In the genomic region with DNA sequence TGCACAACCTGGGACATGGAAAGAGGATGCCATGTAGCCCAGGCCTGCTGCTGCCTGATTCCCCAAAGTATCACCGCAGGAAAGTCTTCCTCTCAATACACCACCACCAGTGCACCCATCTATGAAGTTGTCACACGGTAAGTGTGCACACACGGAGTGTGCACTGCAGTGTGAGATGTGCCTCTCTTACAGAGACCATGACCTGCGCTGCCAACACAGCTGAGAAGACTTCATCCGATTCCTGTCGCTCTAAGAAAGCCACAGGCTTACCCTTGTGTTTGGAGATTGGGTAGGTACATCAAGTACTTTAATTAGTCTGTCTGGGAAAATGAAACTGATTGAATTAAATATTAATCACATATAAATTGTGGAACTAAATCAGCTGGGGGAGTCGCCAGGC, we compare ENCODE assay signal across 22 mouse cellular contexts.
DNase-seq lines count a peak whose midpoint lies in the region; ATAC-seq lines count a peak whose summit lies in the region.
"Had no signal": no experiment of that assay in that cellular context is flagged by ENCODE, and none has a peak within 500 bp of the region (broad histone marks: within the 10 kb centered on the region; RNA-seq: fewer than 3 reads in every experiment).

No protein-coding gene starts in this region.

- DNase-seq in forebrain, embryonic 10.5 days (ENCODE audit: extremely low spot score, low spot score), result no peak
- DNase-seq in hindbrain, embryonic 14.5 days (ENCODE audit: low spot score), result no peak
- DNase-seq: adrenal gland, adult 8-10 months; adrenal gland, postnatal 14 days; adrenal gland, postnatal 36 days; B cell, adult 2 months; cerebellum, adult 11-12 months; cerebellum, adult 2 months; cerebellum, adult 9-10 months; cerebellum, postnatal 10 days; cerebellum, postnatal 25 days had no signal

- no peaks in the 10 kb centered on the region for H3K36me3 ChIP-seq in forebrain, embryonic 13.5 days (ENCODE audit: poor library complexity, severe bottlenecking)
- H3K36me3 ChIP-seq in forebrain, embryonic 12.5 days (replicated peaks), result no peaks in the 10 kb centered on the region
- H3K36me3 ChIP-seq in forebrain, embryonic 15.5 days, result no peaks in the 10 kb centered on the region
- H3K36me3 ChIP-seq in forebrain, embryonic 10.5 days (replicated peaks), result no peaks in the 10 kb centered on the region
- H3K36me3 ChIP-seq in hindbrain, embryonic 14.5 days (replicated peaks; ENCODE audit: control insufficient read depth, insufficient read depth), result no peaks in the 10 kb centered on the region
- H3K36me3 ChIP-seq in hindbrain, embryonic 12.5 days, result no peaks in the 10 kb centered on the region
- H3K36me3 ChIP-seq: embryonic facial prominence, embryonic 10.5 days; G1E had no signal

- H3K27ac ChIP-seq in forebrain, embryonic 13.5 days, result 0 out of 2 replicates have a peak overlapping the region, but pooled peaks have one; percentile 2
- H3K27ac ChIP-seq in forebrain, embryonic 12.5 days, result no peak overlapping the region
- H3K27ac ChIP-seq in forebrain, embryonic 15.5 days (replicated peaks), result peak overlapping the region; percentile 61
- no peak overlapping the region for H3K27ac ChIP-seq in forebrain, embryonic 10.5 days
- peak overlapping the region; percentile 16; the same call in 1 of the 2 replicates for H3K27ac ChIP-seq in hindbrain, embryonic 14.5 days
- no peak overlapping the region for H3K27ac ChIP-seq in hindbrain, embryonic 12.5 days
- H3K27ac ChIP-seq: embryonic facial prominence, embryonic 10.5 days; embryonic facial prominence, embryonic 12.5 days had no signal

- ATAC-seq in forebrain, embryonic 13.5 days, result peak; percentile 30; the same call in 1 of the 2 replicates
- ATAC-seq in forebrain, embryonic 12.5 days (ENCODE audit: low FRiP score), result no peak
- ATAC-seq in forebrain, embryonic 15.5 days (replicated peaks), result 0 out of 2 replicates have a peak, but pooled peaks have one; percentile 48
- ATAC-seq in hindbrain, embryonic 14.5 days (ENCODE audit: low FRiP score), result no peak
- no peak for ATAC-seq in hindbrain, embryonic 12.5 days (ENCODE audit: low FRiP score)
- ATAC-seq: activated CD4-positive, CD25-positive, alpha-beta regulatory T cell, adult 4 months; CD4-positive, CD25-positive, alpha-beta regulatory T cell, adult 4 months; Patski had no signal

- no peak overlapping the region for H3K4me3 ChIP-seq in forebrain, embryonic 13.5 days
- no peak overlapping the region for H3K4me3 ChIP-seq in forebrain, embryonic 12.5 days (replicated peaks)
- no peak overlapping the region for H3K4me3 ChIP-seq in forebrain, embryonic 15.5 days
- H3K4me3 ChIP-seq in forebrain, embryonic 10.5 days, result no peak overlapping the region
- no peak overlapping the region for H3K4me3 ChIP-seq in hindbrain, embryonic 14.5 days (replicated peaks; ENCODE audit: low read length)
- H3K4me3 ChIP-seq in hindbrain, embryonic 12.5 days, result no peak overlapping the region
- H3K4me3 ChIP-seq: embryonic facial prominence, embryonic 10.5 days; embryonic facial prominence, embryonic 12.5 days had no signal

- H3K27me3 ChIP-seq in forebrain, embryonic 13.5 days, result peaks cover 5% of the 10 kb centered on the region; the same call in 1 of the 2 replicates
- peaks cover 15% of the 10 kb centered on the region for H3K27me3 ChIP-seq in forebrain, embryonic 12.5 days
- H3K27me3 ChIP-seq in forebrain, embryonic 15.5 days, result no peaks in the 10 kb centered on the region
- peaks cover 35% of the 10 kb centered on the region for H3K27me3 ChIP-seq in forebrain, embryonic 10.5 days (ENCODE audit: poor library complexity, severe bottlenecking)
- no peaks in the 10 kb centered on the region for H3K27me3 ChIP-seq in hindbrain, embryonic 14.5 days (ENCODE audit: control insufficient read depth, insufficient read depth, low read length)
- no peaks in the 10 kb centered on the region for H3K27me3 ChIP-seq in hindbrain, embryonic 12.5 days
- H3K27me3 ChIP-seq: CH12.LX; embryonic facial prominence, embryonic 12.5 days; Patski had no signal

- H3K4me2 ChIP-seq in forebrain, embryonic 13.5 days, result no peak overlapping the region
- no peak overlapping the region for H3K4me2 ChIP-seq in forebrain, embryonic 12.5 days
- H3K4me2 ChIP-seq in forebrain, embryonic 15.5 days (replicated peaks), result no peak overlapping the region
- no peak overlapping the region for H3K4me2 ChIP-seq in hindbrain, embryonic 14.5 days (replicated peaks)
- no peak overlapping the region for H3K4me2 ChIP-seq in hindbrain, embryonic 12.5 days (replicated peaks)
- H3K4me2 ChIP-seq: embryonic facial prominence, embryonic 12.5 days had no signal

- H3K9ac ChIP-seq in forebrain, embryonic 13.5 days, result no peak overlapping the region
- no peak overlapping the region for H3K9ac ChIP-seq in forebrain, embryonic 12.5 days
- no peak overlapping the region for H3K9ac ChIP-seq in forebrain, embryonic 15.5 days (replicated peaks)
- H3K9ac ChIP-seq in hindbrain, embryonic 14.5 days, result no peak overlapping the region
- no peak overlapping the region for H3K9ac ChIP-seq in hindbrain, embryonic 12.5 days
- H3K9ac ChIP-seq: embryonic facial prominence, embryonic 12.5 days had no signal

- H3K4me1 ChIP-seq in forebrain, embryonic 13.5 days, result peaks cover 25% of the 10 kb centered on the region
- peaks cover 21% of the 10 kb centered on the region for H3K4me1 ChIP-seq in forebrain, embryonic 12.5 days
- peaks cover 23% of the 10 kb centered on the region for H3K4me1 ChIP-seq in forebrain, embryonic 15.5 days
- H3K4me1 ChIP-seq in forebrain, embryonic 10.5 days, result no peaks in the 10 kb centered on the region
- peaks cover 20% of the 10 kb centered on the region; the same call in 1 of the 2 replicates for H3K4me1 ChIP-seq in hindbrain, embryonic 14.5 days (replicated peaks; ENCODE audit: control insufficient read depth, insufficient read depth, low read length)
- peaks cover 19% of the 10 kb centered on the region for H3K4me1 ChIP-seq in hindbrain, embryonic 12.5 days
- H3K4me1 ChIP-seq: embryonic facial prominence, embryonic 12.5 days had no signal

- WGBS in forebrain, embryonic 13.5 days, result 78% methylated on average over 7 of the region's 7 CpGs
- WGBS in forebrain, embryonic 12.5 days, result 86% methylated on average over 7 of the region's 7 CpGs
- WGBS in forebrain, embryonic 15.5 days, result 56% methylated on average over 7 of the region's 7 CpGs
- 94% methylated on average over 7 of the region's 7 CpGs for WGBS in forebrain, embryonic 10.5 days
- 70% methylated on average over 7 of the region's 7 CpGs for WGBS in hindbrain, embryonic 14.5 days
- WGBS in hindbrain, embryonic 12.5 days, result 80% methylated on average over 7 of the region's 7 CpGs

- no peaks in the 10 kb centered on the region for H3K9me3 ChIP-seq in forebrain, embryonic 13.5 days (replicated peaks)
- H3K9me3 ChIP-seq in forebrain, embryonic 12.5 days, result no peaks in the 10 kb centered on the region
- no peaks in the 10 kb centered on the region for H3K9me3 ChIP-seq in forebrain, embryonic 15.5 days
- H3K9me3 ChIP-seq in forebrain, embryonic 10.5 days, result peaks cover 6% of the 10 kb centered on the region; the same call in 1 of the 2 replicates
- no peaks in the 10 kb centered on the region for H3K9me3 ChIP-seq in hindbrain, embryonic 14.5 days (ENCODE audit: control insufficient read depth, low read length)
- no peaks in the 10 kb centered on the region for H3K9me3 ChIP-seq in hindbrain, embryonic 12.5 days (replicated peaks)
- H3K9me3 ChIP-seq: embryonic facial prominence, embryonic 12.5 days had no signal

Comparison
In these comparisons a context has a peak if more than half of its experiments do, and no peak if none do; other contexts are left out.
1. ATAC-seq: peak in forebrain, embryonic 13.5 days (single experiment) and forebrain, embryonic 15.5 days (single experiment); none in forebrain, embryonic 12.5 days (single experiment), hindbrain, embryonic 14.5 days (single experiment) and hindbrain, embryonic 12.5 days (single experiment).
2. H3K27ac ChIP-seq: peak in forebrain, embryonic 13.5 days (single experiment), forebrain, embryonic 15.5 days (single experiment) and hindbrain, embryonic 14.5 days (single experiment); none in forebrain, embryonic 12.5 days (single experiment), forebrain, embryonic 10.5 days (single experiment) and hindbrain, embryonic 12.5 days (single experiment).